Comparison of ENCODE assay signal across 28 mouse cellular contexts in the genomic region with DNA sequence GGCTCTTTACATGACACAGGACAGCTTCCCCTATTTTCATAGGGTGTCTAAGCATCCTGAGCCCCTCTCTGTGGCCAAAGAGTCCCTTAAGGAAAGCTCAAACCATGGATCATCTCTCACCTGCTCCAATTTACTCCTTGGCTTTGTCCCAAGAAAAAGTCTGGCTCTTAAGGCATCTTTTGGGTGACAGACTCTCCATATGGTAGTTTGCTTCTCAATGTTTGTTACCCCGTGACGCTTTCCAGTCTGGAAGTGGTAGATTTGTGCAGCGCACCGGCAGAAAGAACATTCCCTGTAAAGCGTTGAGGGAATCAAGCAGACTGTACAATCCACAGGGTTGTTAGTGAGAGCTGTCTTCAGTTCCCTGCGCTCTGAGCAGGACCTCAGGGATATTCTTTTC.
"Had no signal": no experiment of that assay in that cellular context is flagged by ENCODE, and none has a peak within 500 bp of the region (broad histone marks: within the 10 kb centered on the region; RNA-seq: fewer than 3 reads in every experiment).

No protein-coding gene starts in this region.

- H3K4me1 ChIP-seq: heart, embryonic 10.5 days; heart, embryonic 12.5 days; hindbrain, embryonic 10.5 days; hindbrain, embryonic 12.5 days; limb, embryonic 10.5 days; liver, embryonic 13.5 days; liver, embryonic 15.5 days had no signal

- H3K36me3 ChIP-seq: heart, embryonic 10.5 days; heart, embryonic 12.5 days; hindbrain, embryonic 10.5 days; hindbrain, embryonic 12.5 days; intestine, embryonic 15.5 days; kidney, embryonic 15.5 days; limb, embryonic 10.5 days; limb, embryonic 12.5 days; liver, embryonic 13.5 days; liver, embryonic 15.5 days had no signal

- H3K27me3 ChIP-seq: heart, embryonic 12.5 days; hindbrain, embryonic 12.5 days; intestine, embryonic 15.5 days; kidney, embryonic 15.5 days; limb, embryonic 12.5 days; liver, embryonic 13.5 days; liver, embryonic 15.5 days had no signal

- H3K4me2 ChIP-seq: heart, embryonic 12.5 days; hindbrain, embryonic 12.5 days; hindbrain, embryonic 14.5 days; intestine, embryonic 15.5 days; kidney, embryonic 15.5 days; limb, embryonic 12.5 days; liver, embryonic 11.5 days; liver, embryonic 13.5 days; liver, embryonic 15.5 days had no signal

- ATAC-seq: hindbrain, embryonic 16.5 days; inflammation-experienced regulatory T-cells, adult 6 months; intestine, embryonic 15.5 days; intestine, postnatal 0 days; liver, postnatal 0 days had no signal

- H3K27ac ChIP-seq: heart, embryonic 10.5 days; hindbrain, embryonic 10.5 days; hindbrain, embryonic 12.5 days; hindbrain, embryonic 14.5 days; intestine, embryonic 15.5 days; kidney, embryonic 15.5 days; kidney, postnatal 0 days; left cerebral cortex, adult 2 months; limb, embryonic 10.5 days; limb, embryonic 12.5 days; liver, embryonic 13.5 days; liver, embryonic 15.5 days had no signal

- H3K9ac ChIP-seq: heart, embryonic 12.5 days; hindbrain, embryonic 12.5 days; hindbrain, embryonic 14.5 days; intestine, embryonic 15.5 days; kidney, embryonic 15.5 days; limb, embryonic 12.5 days; liver, embryonic 13.5 days; liver, embryonic 15.5 days; liver, postnatal 0 days had no signal

- H3K9me3 ChIP-seq: heart, embryonic 10.5 days; heart, embryonic 12.5 days; hindbrain, embryonic 10.5 days; intestine, embryonic 15.5 days; kidney, embryonic 15.5 days; limb, embryonic 10.5 days; liver, embryonic 13.5 days; liver, embryonic 15.5 days had no signal

- H3K4me3 ChIP-seq: heart, embryonic 10.5 days; heart, embryonic 12.5 days; hindbrain, embryonic 10.5 days; hindbrain, embryonic 12.5 days; intestine, embryonic 15.5 days; kidney, embryonic 15.5 days; left cerebral cortex, adult 2 months; limb, embryonic 10.5 days; limb, embryonic 12.5 days; liver, embryonic 13.5 days; liver, embryonic 15.5 days had no signal

- DNase-seq: gastrocnemius, postnatal 25 days; heart, adult 18-20 months; heart, postnatal 10 days; heart, postnatal 4 days; kidney, adult 18-20 months; kidney, adult 8-10 months; kidney, postnatal 14 days; kidney, postnatal 36 days; layer of hippocampus, adult 9-11 months; liver; liver, embryonic 13.5 days; liver, postnatal 0 days had no signal
